Mouse (Mus musculus): ENCODE measurements around the gene Gm11032.

- TF ChIP-seq CTCF (IDR thresholded peaks at IDR 0.05; ENCODE audit: control insufficient read depth, insufficient read depth, low read length) (no peak), POLR2A (IDR thresholded peaks at IDR 0.05; ENCODE audit: borderline replicate concordance, control insufficient read depth, low read depth, low read length) (no peak)
Observed at GRCm38 (mm10) chr11:4661871-4662495, 42.1 kb downstream of the Gm11032 start.
